Mouse (Mus musculus) midbrain, embryonic 14.5 days (tissue): ENCODE results near the gene Eif6. TPM values are rescaled to one million over a fixed set of nuclear protein-coding genes. Genes with fewer than 3 reads are reported as not detected.
A peak's percentile ranks its signal among the peaks of the same experiment; 100 is the strongest.

Experiments
- ATAC-seq: fragments of 200-750 bp; cut with Nextera tagmentation; 2 replicates; pipeline ENCODE4 v1.8.0; 2017; ENCODE audit warnings: moderate number of reproducible peaks, moderate library complexity; ENCODE audit not compliant: low FRiP score, low TSS enrichment
- DNase-seq: peaks from one replicate; pipeline ENCODE4 v3.0.0-alpha.2; 2015
- H3K27ac ChIP-seq: fragments of 300-500 bp; sonication (generic); replicated peaks from 2 replicates; pipeline ENCODE4 v1.5.1; 2014; ENCODE audit warnings: mild to moderate bottlenecking, low read depth, low read length, moderate library complexity
- H3K27me3 ChIP-seq: fragments of 300-500 bp; sonication (generic); 2 replicates; pipeline ENCODE4 v1.6.1; 2014; ENCODE audit warnings: low read length, control low read depth, mixed read lengths; ENCODE audit not compliant: control insufficient read depth, insufficient read depth
- H3K36me3 ChIP-seq: fragments of 300-500 bp; sonication (generic); 2 replicates; pipeline ENCODE4 v1.6.1; 2014; ENCODE audit warnings: low read length, control low read depth; ENCODE audit not compliant: control insufficient read depth, insufficient read depth
- H3K4me1 ChIP-seq: fragments of 300-500 bp; sonication (generic); 2 replicates; pipeline ENCODE4 v1.6.1; 2014; ENCODE audit warnings: mild to moderate bottlenecking, antibody characterized with exemption, low read length, control low read depth; ENCODE audit not compliant: control insufficient read depth, insufficient read depth
- H3K4me2 ChIP-seq: fragments of 300-500 bp; sonication (generic); 2 replicates; pipeline ENCODE4 v1.6.1; 2014; ENCODE audit warnings: mild to moderate bottlenecking, low read length, moderate library complexity
- H3K4me3 ChIP-seq: fragments of 300-500 bp; sonication (generic); replicated peaks from 2 replicates; pipeline ENCODE4 v1.5.1; 2014; ENCODE audit warnings: low read depth, low read length
- H3K9ac ChIP-seq: fragments of 300-500 bp; sonication (generic); replicated peaks from 2 replicates; pipeline ENCODE4 v1.6.1; 2014; ENCODE audit warnings: mild to moderate bottlenecking, low read length, moderate library complexity
- H3K9me3 ChIP-seq: fragments of 300-500 bp; sonication (generic); 2 replicates; pipeline ENCODE4 v1.6.1; 2016; ENCODE audit warnings: low read length, control low read depth, mixed read lengths; ENCODE audit not compliant: control insufficient read depth
- WGBS: fragments of 180-500 bp; shearing (Covaris S2); extraction: QIAGEN DNeasy Blood & Tissue Kit; methylation state at CpG from one replicate; pipeline ENCODE4 v1.1.7; 2014; 5-methylcytosine and 5-hydroxymethylcytosine counted together
- polyA plus RNA-seq: library from polyadenylated mRNA; unstranded; fragments of >200 nt; fragmentation: Nextera tagmentation; extraction: Ambion mirVana; gene quantifications from 2 replicates; pipeline ENCODE4 v1.2.1, GENCODE M21; 2014

Eif6 gene
- polyA plus RNA-seq, 1 experiment from 2014 or later = 134 TPM

DNA sequence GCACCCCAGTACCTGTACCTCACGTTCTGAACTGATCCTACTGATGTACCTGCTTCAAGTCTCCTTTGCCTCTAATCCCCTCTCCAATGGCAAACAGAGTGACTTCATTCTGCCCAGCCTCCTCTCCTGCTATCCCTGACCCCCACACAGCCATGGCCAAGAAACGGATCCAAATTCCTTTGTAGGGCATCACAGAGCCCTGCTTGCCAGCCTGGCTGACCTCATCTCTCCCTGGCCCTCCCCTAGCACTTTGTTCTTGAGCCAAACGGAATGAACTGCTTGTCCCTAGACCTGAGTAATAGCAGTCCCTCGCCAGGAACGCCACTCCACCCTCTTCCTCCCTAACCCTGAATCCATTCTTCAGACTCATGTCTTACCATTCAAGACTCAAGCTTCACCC, 20.2 kb downstream of the Eif6 start:
- Histone ChIP-seq H3K9me3 (no peaks in the 10 kb centered on the region), H3K4me3 (no peak overlapping the region), H3K4me1 (no peaks in the 10 kb centered on the region), H3K4me2 (no peak overlapping the region), H3K9ac (no peak overlapping the region), H3K27me3 (no peaks in the 10 kb centered on the region), H3K36me3 (peaks cover 21% of the 10 kb centered on the region; the same call in 1 of the 2 replicates), H3K27ac (no peak overlapping the region)
- WGBS = 76% methylated on average over 5 of the region's 5 CpGs
- no peak for DNase-seq
- no peak for ATAC-seq

DNA sequence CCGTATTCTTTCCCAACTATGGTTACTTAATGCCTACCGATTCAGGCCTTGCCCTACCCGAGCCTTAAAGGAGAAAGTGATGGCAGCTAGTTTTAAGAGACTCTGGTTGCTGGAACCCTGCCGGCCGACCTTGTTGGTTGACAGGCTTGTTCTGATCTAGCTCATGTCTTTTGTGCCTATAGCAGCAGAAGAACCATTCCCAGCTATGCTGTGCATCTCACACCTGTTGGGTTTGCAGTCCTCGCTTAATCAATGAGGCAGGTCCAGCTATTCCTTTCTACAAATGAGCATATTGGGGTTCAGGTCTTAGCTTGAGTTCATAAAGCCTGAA, 20.8 kb downstream of the Eif6 start:
- whole genome bisulfite sequencing = 85% methylated on average over 6 of the region's 6 CpGs
- no peak overlapping the region for H3K4me2 ChIP-seq
- H3K27ac ChIP-seq = no peak overlapping the region
- H3K9me3 ChIP-seq = no peaks in the 10 kb centered on the region
- no peaks in the 10 kb centered on the region for H3K27me3 ChIP-seq
- DNase-seq (no peak), ATAC-seq (no peak)
- H3K4me3 ChIP-seq = no peak overlapping the region
- H3K4me1 ChIP-seq = no peaks in the 10 kb centered on the region
- H3K9ac ChIP-seq = no peak overlapping the region
- peaks cover 26% of the 10 kb centered on the region for H3K36me3 ChIP-seq

DNA sequence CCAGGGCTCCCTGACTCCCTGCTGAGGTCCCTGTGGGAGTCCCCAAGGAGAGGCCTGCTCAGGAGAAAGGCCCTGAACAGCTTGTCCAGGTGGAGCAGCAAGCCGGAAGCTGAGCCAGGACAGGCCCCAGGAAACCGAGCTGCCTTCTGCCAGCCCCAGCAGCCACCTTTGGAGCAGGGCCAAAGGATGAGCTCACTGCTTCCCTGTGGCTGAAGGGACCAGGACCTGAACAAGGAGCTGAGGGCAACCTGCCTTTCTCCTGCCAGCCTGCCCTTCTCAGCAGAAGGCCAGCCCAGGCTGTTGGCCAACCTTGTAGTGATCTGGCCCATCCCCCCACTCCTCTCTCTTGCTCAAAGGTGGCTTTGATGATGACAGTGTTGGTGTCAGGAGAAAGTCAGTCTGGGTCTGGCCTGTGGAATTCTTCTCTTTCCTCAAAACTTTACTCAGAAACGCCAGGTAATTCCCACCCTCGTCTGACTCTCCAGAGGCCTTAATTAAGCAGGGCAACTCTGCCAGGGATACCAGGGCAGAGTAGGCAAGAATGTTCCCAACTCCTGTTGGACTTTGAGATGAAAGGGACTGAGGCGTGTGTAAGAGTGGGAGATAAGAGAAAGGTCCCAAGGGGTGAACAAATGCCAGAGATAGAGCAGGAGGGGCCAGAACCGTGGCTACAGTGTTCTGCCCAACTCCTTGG, 21.3 kb downstream of the Eif6 start:
- no peak overlapping the region for H3K4me3 ChIP-seq
- no peak for ATAC-seq
- 62% methylated on average over 6 of the region's 6 CpGs for WGBS
- no peak overlapping the region for H3K27ac ChIP-seq
- H3K9ac ChIP-seq = no peak overlapping the region
- DNase-seq = peak; percentile 17
- no peak overlapping the region for H3K4me2 ChIP-seq
- peaks cover 27% of the 10 kb centered on the region for H3K36me3 ChIP-seq
- no peaks in the 10 kb centered on the region for H3K9me3 ChIP-seq
- no peaks in the 10 kb centered on the region for H3K27me3 ChIP-seq
- H3K4me1 ChIP-seq = no peaks in the 10 kb centered on the region

DNA sequence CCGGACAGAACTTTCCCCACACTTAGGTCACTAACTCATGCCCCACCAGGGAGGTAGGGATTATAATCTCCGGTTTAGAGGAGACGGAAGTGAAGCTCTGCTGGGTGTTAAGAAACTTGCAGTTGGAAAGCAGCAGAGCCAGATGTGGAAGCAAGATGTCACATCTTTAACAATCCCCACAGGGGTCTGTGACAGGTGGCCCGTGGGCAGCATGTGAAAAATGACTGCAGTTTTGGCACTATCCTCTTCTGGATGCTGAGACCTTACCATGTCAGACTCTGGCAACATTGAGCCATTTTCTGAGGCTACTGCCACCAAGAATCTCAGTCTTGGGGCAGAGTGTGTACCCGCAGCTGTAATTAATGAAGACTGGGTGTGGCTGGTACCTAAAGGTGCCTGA, 22.7 kb downstream of the Eif6 start:
- ATAC-seq (no peak), DNase-seq (no peak)
- Histone ChIP-seq H3K9me3 (no peaks in the 10 kb centered on the region), H3K36me3 (peaks cover 34% of the 10 kb centered on the region), H3K4me3 (no peak overlapping the region), H3K4me1 (no peaks in the 10 kb centered on the region), H3K27me3 (no peaks in the 10 kb centered on the region), H3K9ac (no peak overlapping the region), H3K4me2 (no peak overlapping the region), H3K27ac (no peak overlapping the region)
- whole genome bisulfite sequencing = 82% methylated on average over 5 of the region's 5 CpGs

DNA sequence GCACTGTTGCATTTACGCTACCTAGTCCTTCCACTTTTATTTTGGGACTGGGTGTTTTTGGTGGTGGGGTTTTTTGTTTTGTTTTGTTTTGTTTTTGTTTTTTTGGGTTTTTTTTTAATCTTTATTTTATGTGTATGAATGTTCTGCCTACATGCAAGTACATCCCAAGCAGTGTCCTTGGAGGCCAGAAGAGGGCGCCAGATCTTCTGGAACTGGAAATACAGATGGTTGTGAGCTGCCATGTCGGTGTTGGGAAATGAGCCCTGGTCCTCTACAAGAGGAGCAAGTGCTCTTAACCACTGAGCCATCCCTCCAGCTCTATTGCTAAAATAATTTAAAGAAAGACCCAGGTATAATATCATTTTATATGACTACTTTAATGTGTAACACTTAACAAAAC, 24.0 kb downstream of the Eif6 start:
- ATAC-seq = no peak
- DNase-seq = no peak
- WGBS = 54% methylated on average over 3 of the region's 3 CpGs
- peaks cover 41% of the 10 kb centered on the region for H3K36me3 ChIP-seq
- H3K27ac ChIP-seq = no peak overlapping the region
- H3K9me3 ChIP-seq = no peaks in the 10 kb centered on the region
- H3K9ac ChIP-seq = no peak overlapping the region
- H3K27me3 ChIP-seq = no peaks in the 10 kb centered on the region
- no peaks in the 10 kb centered on the region for H3K4me1 ChIP-seq
- no peak overlapping the region for H3K4me3 ChIP-seq
- no peak overlapping the region for H3K4me2 ChIP-seq

DNA sequence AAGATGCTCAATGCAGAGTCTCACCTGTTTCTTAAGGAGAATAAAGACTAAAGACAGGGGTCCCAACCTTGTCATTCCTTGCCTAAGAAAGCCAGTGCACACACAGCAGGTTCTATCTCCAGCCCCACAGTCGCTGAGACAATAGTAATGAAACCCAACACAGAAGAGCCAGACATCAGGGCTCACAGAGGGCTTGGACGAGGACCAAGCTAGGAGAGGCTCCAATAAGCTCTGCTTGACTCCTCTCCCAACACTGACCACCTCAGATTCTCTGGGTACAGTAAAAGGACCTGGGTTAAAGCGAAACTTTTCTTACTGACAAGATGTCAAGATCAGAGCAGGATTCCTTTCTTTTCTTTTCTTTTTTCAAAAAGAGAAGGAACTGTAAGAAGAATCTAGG, 28.1 kb downstream of the Eif6 start:
- H3K9ac ChIP-seq = no peak overlapping the region
- ATAC-seq = no peak

DNA sequence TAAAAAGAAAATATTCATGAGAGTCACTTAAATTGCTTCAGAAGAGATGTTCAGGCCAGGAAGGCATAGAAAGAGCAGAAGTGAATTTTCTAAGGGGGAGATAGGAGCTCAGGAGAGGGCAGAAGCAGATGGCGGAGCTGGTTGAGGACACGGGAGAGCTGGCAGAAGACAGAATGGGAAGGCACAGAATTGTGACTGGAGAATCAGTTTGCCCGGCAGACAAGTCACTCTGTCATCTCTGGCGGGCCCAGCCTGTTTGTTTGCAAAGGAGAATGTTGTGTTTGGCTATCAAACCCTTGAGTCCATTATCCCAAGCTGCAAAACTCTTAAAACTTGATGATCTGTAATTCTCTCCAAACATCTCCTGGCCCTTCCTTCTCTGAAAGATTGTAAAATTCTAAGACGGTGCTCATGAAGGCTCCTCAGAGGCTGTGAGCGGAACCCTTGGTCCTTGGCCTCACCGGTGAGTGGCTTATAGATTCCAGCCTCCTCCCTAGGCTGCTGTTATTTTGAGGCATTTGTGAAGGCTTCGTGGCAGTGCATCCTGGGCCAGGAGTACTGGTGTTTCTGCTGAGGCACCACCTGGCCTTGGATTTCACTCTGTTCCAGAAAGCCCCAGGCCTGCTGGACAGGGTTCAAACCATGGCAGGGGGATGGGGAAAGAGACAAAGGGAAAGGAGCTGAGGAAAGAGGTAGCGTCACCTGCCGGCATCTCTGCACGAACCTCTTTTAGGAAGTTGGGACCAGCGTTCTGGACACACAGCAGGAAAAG, 31.9 kb downstream of the Eif6 start:
- H3K36me3 ChIP-seq = peaks cover 42% of the 10 kb centered on the region
- ATAC-seq (no peak), DNase-seq (no peak)
- H3K9ac ChIP-seq = no peak overlapping the region
- H3K4me3 ChIP-seq = no peak overlapping the region
- H3K9me3 ChIP-seq = no peaks in the 10 kb centered on the region
- WGBS = 88% methylated on average over 12 of the region's 12 CpGs
- H3K4me1 ChIP-seq = no peaks in the 10 kb centered on the region
- H3K27me3 ChIP-seq = no peaks in the 10 kb centered on the region
- no peak overlapping the region for H3K27ac ChIP-seq
- H3K4me2 ChIP-seq = no peak overlapping the region

More for the DNA sequence above, 28.1 kb downstream of the Eif6 start:
- Histone ChIP-seq H3K4me3 (no peak overlapping the region), H3K27ac (no peak overlapping the region), H3K9me3 (no peaks in the 10 kb centered on the region), H3K4me2 (no peak overlapping the region), H3K4me1 (no peaks in the 10 kb centered on the region), H3K27me3 (no peaks in the 10 kb centered on the region), H3K36me3 (peaks cover 57% of the 10 kb centered on the region)
- 47% methylated on average over 3 of the region's 3 CpGs for WGBS
- no peak for DNase-seq

DNA sequence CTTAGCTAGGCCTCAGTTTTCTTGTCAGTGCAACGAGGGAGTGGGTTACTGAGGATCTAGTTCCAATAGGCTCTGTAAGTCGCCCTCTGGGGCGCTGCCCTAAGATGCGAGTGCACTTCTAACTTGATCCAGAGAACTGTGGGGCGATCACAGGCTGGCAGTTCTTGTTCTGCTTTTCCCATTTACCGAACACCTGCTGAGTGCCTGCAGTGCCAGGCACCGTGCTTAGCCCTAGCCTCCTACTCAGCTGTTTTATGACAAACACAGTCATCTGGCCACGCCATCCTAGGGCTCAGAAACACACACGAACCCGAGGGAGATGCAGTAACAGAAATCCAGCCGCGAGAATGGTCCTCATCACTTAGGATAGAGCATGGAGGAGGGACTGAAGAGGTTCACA, 33.8 kb downstream of the Eif6 start:
- peaks cover 27% of the 10 kb centered on the region for H3K36me3 ChIP-seq
- ATAC-seq (no peak), DNase-seq (no peak)
- H3K27ac ChIP-seq = no peak overlapping the region
- no peak overlapping the region for H3K4me3 ChIP-seq
- no peak overlapping the region for H3K4me2 ChIP-seq
- H3K27me3 ChIP-seq = no peaks in the 10 kb centered on the region
- H3K4me1 ChIP-seq = no peaks in the 10 kb centered on the region
- no peak overlapping the region for H3K9ac ChIP-seq
- no peaks in the 10 kb centered on the region for H3K9me3 ChIP-seq
- 31% methylated on average over 12 of the region's 12 CpGs for WGBS
